Mouse (Mus musculus) megakaryocyte, embryonic 14.5 days (primary cell): ENCODE measurements around the gene Rapgef5.

ENCODE experiments used
- FLI1 ChIP-seq: IDR thresholded peaks from 2 replicates; pipeline ENCODE4 v1.6.1; 2012; ENCODE audit warnings: low read length, inconsistent platforms, mixed read lengths
- GATA1 ChIP-seq: IDR thresholded peaks from 3 replicates; pipeline ENCODE4 v1.6.1; 2012; ENCODE audit warnings: mixed read lengths, low read length, inconsistent platforms, borderline replicate concordance

DNA sequence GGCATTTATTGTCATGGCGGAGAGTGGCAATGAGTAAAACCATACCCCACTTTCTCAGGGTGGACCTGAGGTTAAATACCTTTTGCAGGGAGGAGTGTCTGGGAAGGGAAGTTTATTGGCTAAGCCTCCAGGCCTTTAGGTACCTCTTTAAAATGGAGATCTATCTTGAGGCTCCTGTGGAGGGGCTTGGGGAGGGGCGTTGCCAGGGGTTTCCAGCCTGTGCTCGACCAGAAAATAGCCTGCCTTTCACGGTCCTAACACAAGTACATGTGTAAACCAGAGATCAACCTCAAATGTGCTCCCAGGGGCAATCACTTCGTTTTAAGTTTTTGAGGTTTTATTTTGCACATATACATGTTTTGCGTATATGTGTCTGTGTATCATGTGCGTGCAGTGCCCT lies 272.7 kb downstream of the Rapgef5 start:
- TF ChIP-seq GATA1 (no peak), FLI1 (no peak)
